Mouse (Mus musculus) heart, postnatal 25 days (tissue): ENCODE data around the gene Terb1. TPM values are rescaled to one million over a fixed set of nuclear protein-coding genes. Genes with fewer than 3 reads are reported as not detected.

Source experiments
- DNase-seq: peaks from one replicate; pipeline ENCODE4 v3.0.0; 2022; ENCODE audit warnings: low spot score
- intact Hi-C: fragments of 180-260 bp; cut with DNase I; formaldehyde crosslinking; loops from one replicate; pipeline ENCODE4 v1.15.1; 2025
- total RNA-seq, 2 experiments: library from RNA; stranded (reverse); gene quantifications; 2 replicates each; pipeline ENCODE4 v1.2.3; 2021

Gene Terb1
- total RNA-seq, 2 experiments from 2014 or later: not detected

- intact Hi-C loops: no loop called here
- no peak for DNase-seq
Observed at GRCm38 (mm10) chr8:104472465-104472864, 37.2 kb downstream of the Terb1 start.

- intact Hi-C loops: no loop called here
- DNase-seq: no peak
Observed at GRCm38 (mm10) chr8:104467463-104467862, 42.2 kb downstream of the Terb1 start.

GRCm38 (mm10) chr8:104452177-104452576 lies 57.5 kb downstream of the Terb1 start:
- intact Hi-C loops: no loop called here
- DNase-seq: no peak

- intact Hi-C loops: no loop called here
- no peak for DNase-seq
Observed at GRCm38 (mm10) chr8:104448796-104449195, 60.9 kb downstream of the Terb1 start.

- intact Hi-C loops: no loop called here
- DNase-seq: no peak
Observed at GRCm38 (mm10) chr8:104446016-104446415, 63.7 kb downstream of the Terb1 start.

- intact Hi-C loops: no loop called here
- DNase-seq: no peak
Observed at GRCm38 (mm10) chr8:104445248-104445647, 64.5 kb downstream of the Terb1 start.

- DNase-seq: no peak
- intact Hi-C loops: loop anchor here (1.0 to 5.0 kb wide), 5 partner anchors 48 to 199 kb away; partner anchors contain the start of genes Car7, Ciao2b, Cmtm4 and Nae1
Observed at GRCm38 (mm10) chr8:104443125-104443679, 66.5 kb downstream of the Terb1 start.

- intact Hi-C loops: loop anchor here (1.0 to 5.0 kb wide), 5 partner anchors 48 to 200 kb away; partner anchors contain the start of genes Car7, Ciao2b, Cmtm4 and Nae1
- peak; percentile 77 for DNase-seq
Observed at GRCm38 (mm10) chr8:104442299-104443124, 67.2 kb downstream of the Terb1 start, which contains the start of gene Dync1li2. TSS of gene Dync1li2 (minus strand) at chr8:104443047.

- intact Hi-C loops: loop anchor here (2.0 to 5.0 kb wide), 4 partner anchors 47 to 201 kb away; partner anchors contain the start of genes Car7, Ciao2b, Cmtm4 and Nae1
- no peak for DNase-seq
Observed at GRCm38 (mm10) chr8:104441613-104442012, 68.1 kb downstream of the Terb1 start.

- intact Hi-C loops: loop anchor here (10.0 kb wide), 2 partner anchors 185 to 325 kb away; partner anchors contain the start of gene Cklf
- no peak for DNase-seq
Observed at GRCm38 (mm10) chr8:104439461-104439860, 70.2 kb downstream of the Terb1 start.

- DNase-seq: no peak
- intact Hi-C loops: loop anchor here (10.0 kb wide), 2 partner anchors 183 to 323 kb away; partner anchors contain the start of gene Cklf
Observed at GRCm38 (mm10) chr8:104437494-104438135, 72.1 kb downstream of the Terb1 start.

GRCm38 (mm10) chr8:104436591-104436990 lies 73.1 kb downstream of the Terb1 start:
- intact Hi-C loops: loop anchor here (10.0 kb wide), 2 partner anchors 182 to 322 kb away; partner anchors contain the start of gene Cklf
- DNase-seq: no peak

GRCm38 (mm10) chr8:104436038-104436437 lies 73.7 kb downstream of the Terb1 start:
- intact Hi-C loops: loop anchor here (10.0 kb wide), 2 partner anchors 181 to 321 kb away; partner anchors contain the start of gene Cklf

GRCm38 (mm10) chr8:104434826-104435354 lies 74.8 kb downstream of the Terb1 start:
- intact Hi-C loops: loop anchor here (10.0 kb wide), 2 partner anchors 180 to 320 kb away; partner anchors contain the start of gene Cklf
- DNase-seq: no peak

More at GRCm38 (mm10) chr8:104436038-104436437, 73.7 kb downstream of the Terb1 start:
- DNase-seq: peak; percentile 92

- intact Hi-C loops: loop anchor here (10.0 kb wide), 2 partner anchors 179 to 319 kb away; partner anchors contain the start of gene Cklf
Observed at GRCm38 (mm10) chr8:104434275-104434674, 75.4 kb downstream of the Terb1 start.

GRCm38 (mm10) chr8:104433191-104433842 lies 76.4 kb downstream of the Terb1 start:
- no peak for DNase-seq
- intact Hi-C loops: loop anchor here (10.0 kb wide), 2 partner anchors 179 to 319 kb away; partner anchors contain the start of gene Cklf

More at GRCm38 (mm10) chr8:104434275-104434674, 75.4 kb downstream of the Terb1 start:
- DNase-seq: no peak

GRCm38 (mm10) chr8:104432656-104433055 lies 77.1 kb downstream of the Terb1 start:
- intact Hi-C loops: loop anchor here (1.0 to 10.0 kb wide), 3 partner anchors 38 to 318 kb away; partner anchors contain the start of gene Cklf
- DNase-seq: no peak

GRCm38 (mm10) chr8:104430230-104430629 lies 79.5 kb downstream of the Terb1 start:
- no peak for DNase-seq
- intact Hi-C loops: loop anchor here (10.0 kb wide), 2 partner anchors 175 to 315 kb away; partner anchors contain the start of gene Cklf

GRCm38 (mm10) chr8:104427703-104428102 lies 82.0 kb downstream of the Terb1 start:
- intact Hi-C loops: no loop called here
- DNase-seq: no peak
